Mouse (Mus musculus) thymus, postnatal 14 days (tissue): Measurements from ENCODE around the gene Ap3d1.

Experiments
- DNase-seq: peaks from one replicate; pipeline ENCODE4 v3.0.0; 2021

Gene Ap3d1

GRCm38 (mm10) chr10:80680260-80680696 lies 61.8 kb downstream of the Ap3d1 start:
- DNase-seq: no peak

- DNase-seq: peak; percentile 18
Measured at GRCm38 (mm10) chr10:80679556-80680259, 62.4 kb downstream of the Ap3d1 start.

- peak; percentile 68 for DNase-seq
Measured at GRCm38 (mm10) chr10:80678601-80679377, 63.3 kb downstream of the Ap3d1 start.

GRCm38 (mm10) chr10:80677942-80678436 lies 64.1 kb downstream of the Ap3d1 start, which contains the start of gene Mknk2:
TSS of gene Mknk2 (minus strand) at chr10:80678112.
- peak; percentile 93 for DNase-seq

GRCm38 (mm10) chr10:80677128-80677875 lies 64.8 kb downstream of the Ap3d1 start:
- DNase-seq: no peak

- DNase-seq: peak; percentile 100
Measured at GRCm38 (mm10) chr10:80676198-80676928, 65.7 kb downstream of the Ap3d1 start.

GRCm38 (mm10) chr10:80675405-80676197 lies 66.5 kb downstream of the Ap3d1 start:
- no peak for DNase-seq

- DNase-seq: no peak
Measured at GRCm38 (mm10) chr10:80674851-80675404, 67.1 kb downstream of the Ap3d1 start.

- DNase-seq: no peak
Measured at GRCm38 (mm10) chr10:80674161-80674711, 67.8 kb downstream of the Ap3d1 start.

GRCm38 (mm10) chr10:80673690-80674089 lies 68.4 kb downstream of the Ap3d1 start:
- DNase-seq: no peak

GRCm38 (mm10) chr10:80671936-80672690 lies 70.0 kb downstream of the Ap3d1 start:
- no peak for DNase-seq

- DNase-seq: no peak
Measured at GRCm38 (mm10) chr10:80671251-80671650, 70.8 kb downstream of the Ap3d1 start.

GRCm38 (mm10) chr10:80670531-80670930 lies 71.5 kb downstream of the Ap3d1 start:
- DNase-seq: no peak

GRCm38 (mm10) chr10:80669737-80670485 lies 72.2 kb downstream of the Ap3d1 start:
- DNase-seq: no peak

GRCm38 (mm10) chr10:80669018-80669417 lies 73.0 kb downstream of the Ap3d1 start:
- DNase-seq: no peak

- DNase-seq: no peak
Measured at GRCm38 (mm10) chr10:80668614-80669013, 73.5 kb downstream of the Ap3d1 start.

GRCm38 (mm10) chr10:80666837-80667412 lies 75.1 kb downstream of the Ap3d1 start:
- no peak for DNase-seq

- DNase-seq: no peak
Measured at GRCm38 (mm10) chr10:80665981-80666733, 75.9 kb downstream of the Ap3d1 start.
